Mouse (Mus musculus) embryo, embryonic 10 days (tissue): ENCODE results near the gene Gatad2b.

ENCODE experiments used
- DNase-seq: peaks from one replicate; pipeline ENCODE4 v3.0.0-alpha.2; 2015; ENCODE audit warnings: low spot score

The Gatad2b gene

DNA sequence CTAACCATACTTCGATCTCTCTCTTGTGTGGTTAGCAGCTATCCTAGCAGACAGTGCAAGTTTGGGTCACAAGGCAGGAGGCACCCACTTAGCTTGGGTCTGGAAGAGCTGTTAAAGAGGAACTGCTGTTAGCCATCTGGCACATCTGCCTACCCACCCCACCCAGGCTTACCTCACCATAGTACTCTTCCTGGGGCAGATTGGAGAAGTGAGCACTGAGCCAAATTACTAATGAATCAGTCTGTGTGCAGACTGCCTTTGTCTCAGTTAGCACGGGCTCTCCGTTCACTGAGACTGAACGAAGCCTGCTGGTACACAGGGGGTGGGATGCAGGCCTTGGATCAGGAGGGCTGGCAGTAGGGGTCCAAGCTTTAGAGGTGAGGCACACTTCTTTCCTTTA is 90.7 kb downstream of the Gatad2b start:
- DNase-seq = no peak

GRCm38 (mm10) chr3:90384851-90385375 is 91.9 kb downstream of the Gatad2b start:
- DNase-seq = peak; percentile 36

DNA sequence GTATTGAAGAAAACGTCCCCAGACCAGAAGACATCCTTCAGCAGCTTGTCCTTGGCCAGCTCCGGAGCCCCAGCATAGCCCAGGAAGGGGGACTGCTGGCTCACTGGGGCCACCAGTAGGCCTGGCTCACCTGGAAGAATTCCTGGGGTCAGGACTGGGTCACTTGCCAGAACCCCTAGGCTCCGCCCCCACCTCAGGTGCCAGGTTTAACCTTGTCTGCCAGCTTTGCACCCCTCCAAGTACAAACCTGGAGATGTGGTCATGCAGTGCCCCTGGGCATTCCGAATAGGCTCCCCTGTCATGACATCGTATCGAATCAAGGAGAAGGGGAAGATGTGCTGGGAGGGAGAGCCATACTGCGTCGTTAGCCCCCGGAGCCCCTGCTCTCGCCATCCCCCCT is 93.8 kb downstream of the Gatad2b start:
- no peak for DNase-seq

- DNase-seq = no peak
Observed at GRCm38 (mm10) chr3:90387483-90387882, 94.5 kb downstream of the Gatad2b start.

- no peak for DNase-seq
Observed at GRCm38 (mm10) chr3:90388192-90388591, 95.2 kb downstream of the Gatad2b start.

DNA sequence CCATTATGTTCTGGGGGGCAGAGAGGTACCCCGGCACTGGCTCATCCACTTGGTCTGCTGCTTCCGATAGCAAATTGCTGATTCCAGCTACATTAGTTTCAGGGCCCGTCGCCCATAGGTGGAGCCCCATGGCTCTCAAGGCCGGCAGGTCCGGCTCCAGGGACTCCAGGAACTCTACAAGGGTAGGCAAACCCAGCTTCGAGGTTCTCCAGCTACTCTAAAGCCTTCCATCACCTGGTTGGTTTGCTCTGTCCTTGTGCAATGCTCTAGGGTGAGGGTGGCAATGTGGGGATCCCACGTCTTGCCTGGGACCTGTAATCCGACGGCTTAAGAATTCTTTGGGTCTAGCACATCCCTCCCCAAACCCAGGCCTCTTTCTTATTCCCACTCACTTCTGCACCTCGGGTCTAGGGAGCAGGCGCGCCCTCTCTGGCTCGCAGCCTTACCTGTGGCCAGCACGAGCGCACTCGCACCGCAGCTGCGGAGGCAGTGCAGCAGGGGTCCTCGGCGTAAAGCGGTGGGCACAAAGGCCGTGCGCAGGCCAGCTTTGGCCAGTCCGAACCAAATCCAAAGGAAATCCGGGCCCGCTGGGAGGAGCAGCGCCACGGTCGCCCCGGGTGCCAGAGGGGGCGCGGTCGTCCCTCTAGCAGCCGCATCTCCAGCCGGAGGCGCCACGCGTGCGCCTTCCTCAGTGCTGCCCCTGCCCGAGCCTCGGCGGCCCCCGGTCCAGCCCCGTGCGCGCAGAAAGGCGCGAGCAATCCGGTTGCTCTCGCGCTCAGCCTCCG is 95.9 kb downstream of the Gatad2b start:
- peak; percentile 78 for DNase-seq

- DNase-seq = peak; percentile 80
Observed at GRCm38 (mm10) chr3:90389511-90390490, 96.8 kb downstream of the Gatad2b start, which contains the start of gene Slc27a3. Slc27a3 (minus strand) TSS chr3:90389938.

DNA sequence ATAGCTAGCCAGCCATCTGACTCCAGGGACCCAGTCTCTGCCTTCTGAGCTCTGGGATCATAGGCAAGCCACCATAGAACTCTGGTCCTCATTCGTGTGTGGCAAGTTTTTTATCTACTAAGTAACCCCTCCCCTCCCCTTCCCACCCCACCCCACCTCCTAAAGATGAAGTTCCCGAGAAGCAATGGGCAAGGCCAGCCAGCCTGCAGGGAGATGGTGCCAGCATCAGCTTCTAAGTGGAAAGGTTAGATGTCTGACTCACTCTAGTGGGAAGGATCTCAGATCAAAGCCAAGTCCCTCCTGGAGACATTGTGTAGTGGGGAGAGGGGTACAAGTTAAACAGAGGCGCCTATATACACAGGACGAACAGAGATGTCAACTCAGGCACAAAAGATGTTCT is 98.0 kb downstream of the Gatad2b start:
- DNase-seq = no peak

- DNase-seq = no peak
Observed at GRCm38 (mm10) chr3:90391941-90392340, 99.0 kb downstream of the Gatad2b start.

- no peak for DNase-seq
Observed at GRCm38 (mm10) chr3:90392661-90393060, 99.7 kb downstream of the Gatad2b start.

GRCm38 (mm10) chr3:90395629-90396028 is 102.7 kb downstream of the Gatad2b start:
- no peak for DNase-seq

- DNase-seq = no peak
Observed at GRCm38 (mm10) chr3:90400993-90401392, 108.0 kb downstream of the Gatad2b start.

DNA sequence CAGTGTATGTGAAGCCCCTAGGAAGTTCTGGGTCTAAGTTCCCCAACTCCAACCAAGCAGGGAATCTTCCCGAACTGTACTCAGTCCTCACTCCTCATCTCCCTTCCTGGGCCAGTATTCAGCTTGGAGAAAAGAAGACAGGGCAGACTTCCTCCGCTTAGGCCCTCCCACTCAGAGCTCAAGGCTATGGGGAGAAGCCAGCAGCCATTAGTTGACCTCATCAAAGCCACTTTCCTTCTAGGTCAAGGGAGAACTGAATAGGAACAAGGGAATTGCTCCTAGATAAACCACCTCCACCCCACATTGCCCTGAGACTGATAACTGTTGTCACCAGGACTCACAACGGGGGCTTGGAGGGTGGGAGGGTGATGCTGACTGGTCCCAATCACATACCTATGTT is 111.1 kb downstream of the Gatad2b start:
- DNase-seq = no peak

DNA sequence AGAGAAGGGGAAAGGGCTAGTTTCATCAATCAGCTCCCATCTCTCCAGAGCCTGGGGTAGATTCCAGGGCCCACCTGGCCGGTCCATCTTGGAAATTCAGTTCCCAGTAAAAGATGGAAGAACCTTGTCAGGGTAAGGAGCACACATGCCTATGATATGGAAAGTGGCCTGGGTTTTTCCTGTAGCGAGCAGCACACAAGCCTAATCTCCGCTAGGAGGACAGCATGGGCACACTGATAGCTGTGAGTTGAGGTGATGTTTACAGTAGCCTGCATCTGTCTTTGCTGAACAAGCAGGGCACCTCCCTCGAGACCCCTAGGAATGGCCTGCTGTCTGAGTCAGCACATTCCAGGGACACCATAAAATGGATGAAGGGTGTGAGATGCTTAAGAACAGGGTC is 111.6 kb downstream of the Gatad2b start:
- no peak for DNase-seq

GRCm38 (mm10) chr3:90406414-90406813 is 113.4 kb downstream of the Gatad2b start:
- DNase-seq = no peak

DNA sequence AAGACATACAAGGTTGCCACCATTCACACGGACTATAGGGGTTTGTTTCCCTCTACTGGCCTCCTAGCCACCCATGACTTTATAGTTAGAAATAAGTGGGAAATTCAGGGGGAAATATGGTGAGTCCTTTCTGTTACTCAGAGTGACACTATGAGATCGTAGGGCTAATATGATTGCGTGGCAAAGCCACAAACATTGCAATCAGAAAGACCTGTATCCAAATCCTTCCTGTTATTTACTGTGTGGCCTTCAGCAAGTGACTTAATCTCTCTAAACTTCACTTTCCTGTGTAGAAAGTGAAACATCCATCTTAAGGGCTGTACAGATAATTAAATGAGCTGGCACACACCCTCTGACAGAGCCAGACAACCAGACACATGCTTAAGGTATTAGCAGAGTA is 115.7 kb downstream of the Gatad2b start:
- DNase-seq = no peak

DNA sequence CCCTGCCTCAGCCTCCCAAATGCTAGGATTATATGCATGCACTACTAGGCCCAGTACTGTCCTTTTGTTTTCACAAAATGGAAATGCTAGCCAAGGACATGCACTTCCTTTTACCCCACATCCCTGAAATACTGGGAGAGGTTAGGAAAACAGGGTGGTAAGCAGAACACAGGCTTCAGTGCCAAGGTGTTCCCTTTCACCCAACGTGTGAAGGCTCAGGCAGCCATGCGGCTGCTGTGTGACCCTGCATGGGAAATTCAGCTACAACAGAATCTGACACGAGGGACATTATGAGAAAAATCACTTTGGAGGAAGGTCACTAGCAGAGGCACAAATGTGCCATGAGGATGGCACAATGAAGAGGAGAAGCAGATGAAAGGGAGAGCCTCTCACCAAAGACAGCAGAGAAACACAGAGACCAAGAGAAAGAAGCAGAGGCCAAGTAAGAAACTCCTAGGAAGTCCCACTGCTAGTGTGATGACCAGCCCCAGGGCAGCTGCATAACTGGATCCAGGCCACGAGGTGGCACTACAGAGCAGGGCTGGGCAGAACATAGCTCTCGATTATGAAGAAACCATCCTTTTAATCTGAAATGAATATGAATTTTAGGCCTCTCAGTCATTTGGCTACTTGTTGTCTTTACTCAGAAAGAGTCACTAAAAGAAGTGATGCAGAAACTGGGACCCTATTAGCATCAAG is 119.5 kb downstream of the Gatad2b start:
- DNase-seq = peak; percentile 77

- no peak for DNase-seq
Observed at GRCm38 (mm10) chr3:90413011-90413396, 120.0 kb downstream of the Gatad2b start.
